Mouse (Mus musculus): ENCODE results near the gene Erfe. TPM values are rescaled to one million over a fixed set of nuclear protein-coding genes. Genes with fewer than 3 reads are reported as not detected.

Gene Erfe
- polyA plus RNA-seq, 1 experiment from 2014 or later = 3.1 TPM

- 91% methylated on average over 5 of the region's 5 CpGs for WGBS
- Histone ChIP-seq H3K4me3 (ENCODE audit: low read depth, low read length) (no peak overlapping the region), H3K4me2 (no peak overlapping the region), H3K27me3 (replicated peaks; ENCODE audit: control insufficient read depth, insufficient read depth, low read length) (no peaks in the 10 kb centered on the region), H3K27ac (ENCODE audit: low read depth, low read length) (no peak overlapping the region), H3K9me3 (ENCODE audit: control insufficient read depth, low read length) (no peaks in the 10 kb centered on the region), H3K4me1 (replicated peaks; ENCODE audit: control insufficient read depth, insufficient read depth, low read length) (no peaks in the 10 kb centered on the region), H3K9ac (ENCODE audit: low read depth, low read length) (no peak overlapping the region), H3K36me3 (ENCODE audit: control insufficient read depth, insufficient read depth, low read length) (peaks cover 44% of the 10 kb centered on the region)
- no peak for DNase-seq (ENCODE audit: low spot score)
- ATAC-seq (replicated peaks; ENCODE audit: low FRiP score) = no peak
These were observed 24.1 kb downstream of the Erfe start for GRCm38 (mm10) chr1:91390369-91390768.

GRCm38 (mm10) chr1:91397927-91398259 is 31.7 kb downstream of the Erfe start:
- WGBS = 1% methylated on average over 12 of the region's 12 CpGs
- peak overlapping the region; percentile 89 for H3K27ac ChIP-seq (ENCODE audit: low read depth, low read length)
- DNase-seq (ENCODE audit: low spot score) = no peak

GRCm38 (mm10) chr1:91398260-91399062 is 32.2 kb downstream of the Erfe start, which contains the start of gene Ilkap:
TSS of gene Ilkap (minus strand) at chr1:91398815.
- Histone ChIP-seq H3K27ac (ENCODE audit: low read depth, low read length) (peak within 1 kb of the TSS; percentile 89), H3K9ac (ENCODE audit: low read depth, low read length) (peak within 1 kb of the TSS; percentile 90), H3K4me2 (peak within 1 kb of the TSS; percentile 90), H3K4me3 (ENCODE audit: low read depth, low read length) (peak within 1 kb of the TSS; percentile 84), H3K4me1 (replicated peaks; ENCODE audit: control insufficient read depth, insufficient read depth, low read length) (peaks cover 12% of the 10 kb centered on the region; the same call in 1 of the 2 replicates), H3K9me3 (ENCODE audit: control insufficient read depth, low read length) (no peaks in the 10 kb centered on the region), H3K36me3 (ENCODE audit: control insufficient read depth, insufficient read depth, low read length) (peaks cover 18% of the 10 kb centered on the region; the same call in 1 of the 2 replicates), H3K27me3 (replicated peaks; ENCODE audit: control insufficient read depth, insufficient read depth, low read length) (no peaks in the 10 kb centered on the region)
- DNase-seq (ENCODE audit: low spot score) = peak; percentile 85
- ATAC-seq (replicated peaks; ENCODE audit: low FRiP score) = peak; percentile 96
- WGBS = under 1% methylated on average over 90 of the region's 91 CpGs

More at GRCm38 (mm10) chr1:91397927-91398259, 31.7 kb downstream of the Erfe start:
- Histone ChIP-seq H3K9ac (ENCODE audit: low read depth, low read length) (peak overlapping the region; percentile 90), H3K4me2 (peak overlapping the region; percentile 90), H3K36me3 (ENCODE audit: control insufficient read depth, insufficient read depth, low read length) (peaks cover 18% of the 10 kb centered on the region; the same call in 1 of the 2 replicates), H3K4me3 (ENCODE audit: low read depth, low read length) (peak overlapping the region; percentile 84), H3K9me3 (ENCODE audit: control insufficient read depth, low read length) (no peaks in the 10 kb centered on the region), H3K4me1 (replicated peaks; ENCODE audit: control insufficient read depth, insufficient read depth, low read length) (peaks cover 12% of the 10 kb centered on the region; the same call in 1 of the 2 replicates), H3K27me3 (replicated peaks; ENCODE audit: control insufficient read depth, insufficient read depth, low read length) (no peaks in the 10 kb centered on the region)
- ATAC-seq (replicated peaks; ENCODE audit: low FRiP score) = no peak

DNA sequence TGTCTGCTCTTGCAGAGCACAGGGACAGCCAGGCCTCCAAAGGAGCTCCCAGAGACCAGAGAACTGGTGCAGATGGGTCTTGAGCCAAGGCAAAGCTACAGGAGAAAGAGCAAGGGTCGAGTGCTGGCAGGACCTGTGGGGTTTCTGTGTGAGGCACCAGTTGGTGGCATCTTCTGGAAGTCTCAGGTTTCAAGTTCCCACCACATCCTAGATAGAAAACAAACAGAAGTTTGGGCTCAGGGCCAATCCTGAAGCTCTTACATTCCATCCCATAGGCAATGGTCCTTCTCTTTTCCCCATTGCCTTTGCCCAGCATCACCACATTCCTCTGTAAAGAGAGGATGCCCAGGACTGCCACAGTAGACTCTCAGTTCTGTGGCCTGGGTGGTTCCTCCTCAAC is 38.7 kb downstream of the Erfe start:
- H3K27ac ChIP-seq (ENCODE audit: low read depth, low read length) = no peak overlapping the region
- no peak for ATAC-seq (replicated peaks; ENCODE audit: low FRiP score)
- no peaks in the 10 kb centered on the region for H3K36me3 ChIP-seq (ENCODE audit: control insufficient read depth, insufficient read depth, low read length)
- 30% methylated on average over 1 of the region's 1 CpGs for WGBS
- no peaks in the 10 kb centered on the region for H3K4me1 ChIP-seq (replicated peaks; ENCODE audit: control insufficient read depth, insufficient read depth, low read length)
- no peak overlapping the region for H3K4me3 ChIP-seq (ENCODE audit: low read depth, low read length)
- no peak overlapping the region for H3K4me2 ChIP-seq
- no peak for DNase-seq (ENCODE audit: low spot score)
- H3K27me3 ChIP-seq (replicated peaks; ENCODE audit: control insufficient read depth, insufficient read depth, low read length) = peaks cover 8% of the 10 kb centered on the region
- H3K9ac ChIP-seq (ENCODE audit: low read depth, low read length) = no peak overlapping the region
- H3K9me3 ChIP-seq (ENCODE audit: control insufficient read depth, low read length) = no peaks in the 10 kb centered on the region

- whole genome bisulfite sequencing = 47% methylated on average over 23 of the region's 23 CpGs
- Histone ChIP-seq H3K27ac (ENCODE audit: low read depth, low read length) (no peak overlapping the region), H3K4me1 (replicated peaks; ENCODE audit: control insufficient read depth, insufficient read depth, low read length) (no peaks in the 10 kb centered on the region), H3K9me3 (ENCODE audit: control insufficient read depth, low read length) (no peaks in the 10 kb centered on the region), H3K36me3 (ENCODE audit: control insufficient read depth, insufficient read depth, low read length) (no peaks in the 10 kb centered on the region), H3K9ac (ENCODE audit: low read depth, low read length) (no peak overlapping the region), H3K4me3 (ENCODE audit: low read depth, low read length) (no peak overlapping the region), H3K4me2 (no peak overlapping the region), H3K27me3 (replicated peaks; ENCODE audit: control insufficient read depth, insufficient read depth, low read length) (peaks cover 8% of the 10 kb centered on the region)
- no peak for DNase-seq (ENCODE audit: low spot score)
- ATAC-seq (replicated peaks; ENCODE audit: low FRiP score) = no peak
These were observed 39.4 kb downstream of the Erfe start for GRCm38 (mm10) chr1:91405406-91406169.

GRCm38 (mm10) chr1:91407819-91408218 is 41.6 kb downstream of the Erfe start:
- Histone ChIP-seq H3K9me3 (ENCODE audit: control insufficient read depth, low read length) (no peaks in the 10 kb centered on the region), H3K4me2 (no peak overlapping the region), H3K9ac (ENCODE audit: low read depth, low read length) (no peak overlapping the region), H3K36me3 (ENCODE audit: control insufficient read depth, insufficient read depth, low read length) (no peaks in the 10 kb centered on the region), H3K27ac (ENCODE audit: low read depth, low read length) (no peak overlapping the region), H3K4me1 (replicated peaks; ENCODE audit: control insufficient read depth, insufficient read depth, low read length) (peaks cover 7% of the 10 kb centered on the region), H3K27me3 (replicated peaks; ENCODE audit: control insufficient read depth, insufficient read depth, low read length) (peaks cover 8% of the 10 kb centered on the region), H3K4me3 (ENCODE audit: low read depth, low read length) (no peak overlapping the region)
- ATAC-seq (replicated peaks; ENCODE audit: low FRiP score) (no peak), DNase-seq (ENCODE audit: low spot score) (no peak)
- 67% methylated on average over 4 of the region's 4 CpGs for WGBS

DNA sequence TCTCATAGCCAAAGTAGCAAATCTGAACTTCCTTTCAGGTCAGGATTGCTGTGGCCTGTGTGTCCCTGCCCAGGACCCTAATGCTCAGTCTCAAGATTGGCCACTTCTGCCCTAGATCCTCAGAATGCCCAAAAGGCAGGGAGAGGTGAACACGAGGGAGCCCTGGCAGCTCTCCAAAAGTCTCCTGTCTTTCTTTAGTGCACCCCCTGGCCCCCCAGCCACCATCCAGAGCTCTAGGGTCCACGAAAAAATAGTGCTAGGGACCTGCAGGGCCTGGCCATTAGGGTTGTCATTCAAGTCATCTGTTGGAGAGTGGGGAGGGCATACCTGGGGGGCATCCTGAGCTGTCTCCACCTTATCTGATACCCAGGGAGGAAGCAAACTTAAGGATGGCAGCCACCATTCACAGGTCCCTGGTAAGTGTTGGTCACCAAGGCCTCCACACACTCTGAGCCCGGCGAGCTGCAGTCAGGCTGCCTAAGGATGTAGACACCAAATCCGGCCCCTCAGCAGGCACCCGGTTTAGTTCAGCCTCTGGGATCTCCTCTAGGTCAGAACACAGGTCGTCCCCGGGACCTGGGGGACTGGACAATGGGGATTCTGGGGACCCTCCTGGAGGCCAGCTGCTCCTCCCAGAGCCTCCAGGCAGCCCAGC is 45.5 kb downstream of the Erfe start:
- Histone ChIP-seq H3K9me3 (ENCODE audit: control insufficient read depth, low read length) (no peaks in the 10 kb centered on the region), H3K4me3 (ENCODE audit: low read depth, low read length) (peak overlapping the region; percentile 79), H3K27ac (ENCODE audit: low read depth, low read length) (no peak overlapping the region), H3K36me3 (ENCODE audit: control insufficient read depth, insufficient read depth, low read length) (no peaks in the 10 kb centered on the region), H3K4me2 (peak overlapping the region; percentile 99), H3K4me1 (replicated peaks; ENCODE audit: control insufficient read depth, insufficient read depth, low read length) (peaks cover 12% of the 10 kb centered on the region), H3K27me3 (replicated peaks; ENCODE audit: control insufficient read depth, insufficient read depth, low read length) (no peaks in the 10 kb centered on the region), H3K9ac (ENCODE audit: low read depth, low read length) (peak overlapping the region; percentile 90)
- 69% methylated on average over 8 of the region's 8 CpGs for WGBS
- DNase-seq (ENCODE audit: low spot score) = no peak
- ATAC-seq (replicated peaks; ENCODE audit: low FRiP score) = no peak

- Histone ChIP-seq H3K4me1 (replicated peaks; ENCODE audit: control insufficient read depth, insufficient read depth, low read length) (peaks cover 12% of the 10 kb centered on the region), H3K27ac (ENCODE audit: low read depth, low read length) (peak overlapping the region; percentile 75), H3K9ac (ENCODE audit: low read depth, low read length) (peak overlapping the region; percentile 90), H3K27me3 (replicated peaks; ENCODE audit: control insufficient read depth, insufficient read depth, low read length) (no peaks in the 10 kb centered on the region), H3K36me3 (ENCODE audit: control insufficient read depth, insufficient read depth, low read length) (no peaks in the 10 kb centered on the region), H3K4me2 (peak overlapping the region; percentile 99), H3K4me3 (ENCODE audit: low read depth, low read length) (peak overlapping the region; percentile 79), H3K9me3 (ENCODE audit: control insufficient read depth, low read length) (no peaks in the 10 kb centered on the region)
- no peak for DNase-seq (ENCODE audit: low spot score)
- 5% methylated on average over 62 of the region's 65 CpGs for WGBS
- ATAC-seq (replicated peaks; ENCODE audit: low FRiP score) = peak; percentile 51
These were observed 46.2 kb downstream of the Erfe start for GRCm38 (mm10) chr1:91412286-91413029.
